Comparison of ENCODE assay signal across 16 mouse cellular contexts in genomic region chr3:102661296-102661695, GRCm38 (mm10).
"Had no signal": no experiment of that assay in that cellular context is flagged by ENCODE, and none has a peak within 500 bp of the region (broad histone marks: within the 10 kb centered on the region; RNA-seq: fewer than 3 reads in every experiment).

No protein-coding gene starts in this region.

- H3K4me1 ChIP-seq: neural tube, embryonic 13.5 days; neural tube, embryonic 15.5 days; stomach, embryonic 15.5 days had no signal

- H3K27me3 ChIP-seq: neural tube, embryonic 13.5 days; neural tube, embryonic 15.5 days; stomach, embryonic 15.5 days had no signal

- H3K9me3 ChIP-seq: neural tube, embryonic 13.5 days; neural tube, embryonic 15.5 days; stomach, embryonic 15.5 days had no signal

- H3K4me3 ChIP-seq: neural tube, embryonic 13.5 days; neural tube, embryonic 15.5 days; stomach, embryonic 15.5 days had no signal

- H3K27ac ChIP-seq: neural tube, embryonic 13.5 days; neural tube, embryonic 15.5 days; stomach, embryonic 15.5 days; stomach, postnatal 0 days had no signal

- H3K36me3 ChIP-seq: neural tube, embryonic 13.5 days; neural tube, embryonic 15.5 days; stomach, embryonic 15.5 days had no signal

- DNase-seq: retina, postnatal 1 day; right cerebral cortex, adult 18-20 months; right cerebral cortex, postnatal 14 days; right cerebral cortex, postnatal 25 days; right cerebral cortex, postnatal 4 days; spleen, adult 18-20 months; thymus, adult 18-20 months; thymus, adult 2 months; thymus, postnatal 14 days; thymus, postnatal 25 days; thymus, postnatal 36 days; thymus, postnatal 4 days had no signal
